Mouse (Mus musculus) urinary bladder, adult 2 months (tissue): ENCODE measurements around the gene Gm9732. TPM values are rescaled to one million over a fixed set of nuclear protein-coding genes. Genes with fewer than 3 reads are reported as not detected.
"Not testable (repeated sequence)": the region's sequence is repeated elsewhere in the genome, so short reads cannot be mapped to it uniquely, and the experiment has no call there.

Experiments
- DNase-seq: peaks from one replicate; pipeline ENCODE4 v3.0.0; 2022; ENCODE audit warnings: low spot score
- polyA plus RNA-seq: library from polyadenylated mRNA; depleted of rRNA; stranded (reverse); fragments of >200 nt; gene quantifications from 2 replicates; pipeline ENCODE4 v1.2.3, GENCODE M21; 2012; rRNA removed

The Gm9732 gene
- not detected in 2 replicates for polyA plus RNA-seq

DNA sequence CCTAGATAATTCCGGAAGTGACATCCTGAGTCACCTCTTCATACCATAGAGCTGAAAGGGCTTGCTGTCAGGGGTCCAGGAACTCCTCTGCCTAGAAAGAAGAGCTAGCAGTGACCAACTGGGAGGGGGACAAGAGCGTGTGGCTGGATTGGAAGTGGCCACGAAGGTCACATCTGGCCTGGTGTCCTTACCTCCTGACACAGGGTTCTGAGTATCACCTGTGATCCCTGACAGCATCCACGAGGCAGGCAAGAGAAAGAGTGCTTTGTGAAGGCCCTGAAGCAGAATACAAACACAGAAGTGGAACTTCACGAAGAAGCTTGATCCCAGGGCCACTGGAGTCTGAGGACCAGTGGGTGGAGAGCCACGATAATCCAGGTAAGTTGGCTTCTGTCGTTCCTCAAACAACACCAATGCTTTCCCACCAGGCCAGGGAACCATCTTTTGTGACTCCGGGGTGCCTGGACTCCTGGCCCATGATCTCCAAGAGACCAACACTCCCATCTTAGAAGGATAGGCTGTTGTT, at the start of gene Gm9732:
Gene Gm9732, plus strand, starts transcription at position 51 of the 526 bp plus-strand sequence.
- peak; percentile 48 for DNase-seq

- not testable (repeated sequence) for DNase-seq
Measured at GRCm38 (mm10) chr14:43235204-43235603, 39.6 kb upstream of the Gm9732 start, which contains the start of gene Gm8122. Gm8122 (minus strand) TSS chr14:43235304.

- DNase-seq, result not testable (repeated sequence)
Measured at GRCm38 (mm10) chr14:43237769-43238168, 37.1 kb upstream of the Gm9732 start.

GRCm38 (mm10) chr14:43249611-43250170, 25.1 kb upstream of the Gm9732 start:
- not testable (repeated sequence) for DNase-seq

GRCm38 (mm10) chr14:43250549-43251253, 24.1 kb upstream of the Gm9732 start:
- not testable (repeated sequence) for DNase-seq

DNA sequence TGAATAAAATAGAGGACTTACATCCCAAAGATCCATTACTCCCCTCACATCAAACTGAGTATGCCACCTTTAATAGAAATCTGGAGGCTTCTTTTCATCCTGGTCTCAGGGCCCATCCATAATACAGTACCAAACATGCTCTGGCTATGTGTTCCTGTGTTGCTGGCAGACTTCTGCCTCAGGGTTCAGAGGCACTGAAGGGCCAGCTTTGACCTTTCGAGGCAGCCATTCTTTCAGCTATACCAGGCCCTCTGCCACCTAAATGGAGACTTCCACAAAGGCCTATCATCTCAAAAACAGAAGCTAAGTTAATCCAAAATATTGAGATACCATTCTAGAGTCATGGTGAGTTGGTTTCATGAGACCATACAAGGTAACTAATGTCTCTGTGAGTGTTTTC, 18.3 kb upstream of the Gm9732 start:
- DNase-seq, result not testable (repeated sequence)

- not testable (repeated sequence) for DNase-seq
Measured at GRCm38 (mm10) chr14:43258349-43258748, 16.5 kb upstream of the Gm9732 start, which contains the start of gene Gm8126. Gm8126 (plus strand) TSS chr14:43258649.

DNA sequence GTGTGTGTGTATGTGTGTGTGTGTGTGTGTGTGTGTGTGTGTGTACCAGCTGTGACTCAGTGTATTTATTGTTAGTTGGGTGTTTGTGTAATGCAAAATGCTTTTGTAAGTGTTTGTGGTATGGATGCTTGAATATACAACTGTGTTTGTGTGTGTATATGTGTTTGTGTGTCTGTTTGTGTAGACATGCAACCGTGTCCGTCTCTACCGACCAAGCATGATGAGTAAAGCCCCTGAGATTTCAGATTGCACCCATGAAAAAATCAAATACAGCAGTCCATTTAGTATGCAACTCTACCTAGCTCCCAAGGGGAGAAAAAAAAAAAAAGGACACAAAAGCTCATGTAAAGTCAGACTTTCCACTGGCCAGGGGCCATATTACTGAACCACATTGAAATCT, 11.4 kb upstream of the Gm9732 start:
- not testable (repeated sequence) for DNase-seq

DNA sequence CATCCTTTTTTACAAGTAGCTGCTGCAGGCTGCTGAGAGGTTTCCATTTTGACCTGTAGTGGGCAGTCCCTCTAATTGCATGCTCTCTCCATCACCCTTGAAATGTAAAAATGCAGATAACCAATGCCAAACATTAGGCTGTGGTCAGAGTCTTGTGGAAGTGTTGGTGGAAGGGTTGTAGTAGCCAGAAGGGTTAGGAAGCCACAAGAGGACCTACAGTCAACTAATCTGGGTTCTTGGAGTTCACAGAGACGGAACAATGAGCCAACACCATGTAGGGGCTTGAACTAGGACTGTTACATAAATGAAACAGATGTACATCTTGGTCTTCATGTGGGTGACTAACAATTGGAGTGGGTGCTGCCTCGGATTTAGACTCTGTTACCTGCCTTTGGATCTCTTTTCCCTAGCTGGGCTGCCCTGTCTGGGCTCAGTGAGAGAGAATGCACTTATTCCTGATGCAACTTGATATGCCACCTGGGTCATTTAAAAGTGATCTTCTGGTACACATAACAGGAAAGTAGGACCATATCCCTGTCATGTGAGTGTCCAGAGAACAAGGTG, 6.2 kb upstream of the Gm9732 start:
- not testable (repeated sequence) for DNase-seq

- not testable (repeated sequence) for DNase-seq
Measured at GRCm38 (mm10) chr14:43269211-43269610, 5.6 kb upstream of the Gm9732 start.

DNA sequence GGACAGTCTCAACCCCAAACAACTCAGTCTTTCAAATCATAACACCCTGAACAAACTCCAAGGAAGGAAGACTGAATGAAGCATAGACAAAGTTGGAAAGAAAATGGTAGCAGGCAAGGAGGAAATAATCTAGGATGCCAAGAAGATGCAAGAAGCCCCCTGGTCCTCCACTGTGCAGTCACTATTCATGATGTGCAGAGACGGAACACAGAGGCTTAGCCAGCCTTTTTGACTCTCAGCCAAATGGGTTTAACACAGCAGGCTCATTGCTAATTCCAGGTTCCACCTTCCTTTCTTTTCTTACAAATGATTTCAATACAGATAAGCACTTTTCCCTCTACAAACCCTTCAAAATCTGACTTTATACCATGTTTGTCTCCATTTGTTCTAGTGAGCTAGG, 1.7 kb upstream of the Gm9732 start:
- not testable (repeated sequence) for DNase-seq

- DNase-seq, result not testable (repeated sequence)
Measured at GRCm38 (mm10) chr14:43275752-43276151, 916 bp downstream of the Gm9732 start.

GRCm38 (mm10) chr14:43277468-43277867, 2.6 kb downstream of the Gm9732 start:
- DNase-seq, result not testable (repeated sequence)

DNA sequence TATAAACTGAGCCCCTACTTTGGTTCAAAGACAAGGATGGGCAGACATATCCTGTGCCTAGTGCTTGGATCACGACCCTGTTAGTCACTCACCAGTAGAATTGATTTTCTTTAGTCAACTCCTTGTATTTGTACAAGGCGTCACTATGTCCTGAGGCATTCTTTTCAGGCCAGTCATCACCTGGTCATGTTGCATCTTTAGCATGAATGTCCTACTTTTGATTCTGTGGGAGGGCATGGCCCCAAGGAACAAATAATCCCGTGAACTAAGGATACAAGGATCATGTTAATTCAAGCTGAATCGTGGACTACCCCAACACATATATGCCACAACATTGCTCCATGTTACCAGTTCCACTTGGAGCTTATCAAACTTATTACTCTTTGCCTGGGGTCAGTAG, 3.3 kb downstream of the Gm9732 start:
- not testable (repeated sequence) for DNase-seq

- not testable (repeated sequence) for DNase-seq
Measured at GRCm38 (mm10) chr14:43278681-43279080, 3.8 kb downstream of the Gm9732 start.

GRCm38 (mm10) chr14:43293503-43293902, 18.7 kb downstream of the Gm9732 start, which contains the start of gene Gm8127:
Gm8127 (minus strand) TSS chr14:43293832.
- DNase-seq, result not testable (repeated sequence)

DNA sequence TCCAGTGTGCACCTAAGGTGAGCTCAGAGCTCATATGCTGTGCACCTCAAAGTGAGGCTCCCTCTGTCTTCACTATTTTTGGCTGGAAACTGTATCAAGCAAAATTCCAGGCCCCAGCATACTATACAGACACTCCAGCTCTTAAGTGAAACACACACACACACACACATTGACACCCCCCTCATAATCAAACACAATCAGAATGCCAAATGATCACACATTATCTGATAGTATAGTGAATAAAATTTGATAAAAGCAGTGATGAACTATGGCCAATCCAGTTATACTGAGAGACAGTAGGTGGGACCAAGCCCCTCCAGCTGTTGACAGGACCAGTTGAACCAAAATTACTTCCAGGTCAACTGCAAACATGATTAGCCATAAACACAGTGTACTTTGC, 44.7 kb downstream of the Gm9732 start:
- not testable (repeated sequence) for DNase-seq

- not testable (repeated sequence) for DNase-seq
Measured at GRCm38 (mm10) chr14:43328603-43329002, 53.8 kb downstream of the Gm9732 start.

DNA sequence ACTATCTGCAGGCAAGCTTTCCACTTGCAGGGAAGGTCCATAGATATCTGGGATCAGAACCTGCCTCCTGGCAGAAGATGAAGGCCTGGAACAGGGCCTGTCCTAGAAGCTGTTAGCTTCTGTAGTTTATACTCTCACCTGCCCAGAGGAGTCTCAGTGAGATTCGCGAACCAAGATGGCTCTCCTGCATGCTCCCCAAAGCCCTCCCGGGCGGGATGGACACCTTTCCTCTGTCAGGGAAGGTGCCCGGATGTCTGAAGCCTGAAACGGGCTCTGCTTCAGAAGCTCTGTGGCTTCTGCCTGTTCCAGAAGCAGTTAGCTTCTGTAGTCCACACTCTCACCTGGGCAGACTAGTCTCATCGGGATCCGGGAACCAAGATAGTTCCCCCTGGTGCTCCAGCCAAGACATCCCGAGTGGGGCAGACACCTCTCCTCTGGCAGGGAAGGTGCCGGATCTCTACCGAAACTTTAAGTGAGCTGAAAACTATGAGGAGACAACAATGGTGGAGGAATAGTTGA, 56.6 kb downstream of the Gm9732 start:
- DNase-seq, result not testable (repeated sequence)

- DNase-seq, result not testable (repeated sequence)
Measured at GRCm38 (mm10) chr14:43337646-43338045, 62.8 kb downstream of the Gm9732 start.

DNA sequence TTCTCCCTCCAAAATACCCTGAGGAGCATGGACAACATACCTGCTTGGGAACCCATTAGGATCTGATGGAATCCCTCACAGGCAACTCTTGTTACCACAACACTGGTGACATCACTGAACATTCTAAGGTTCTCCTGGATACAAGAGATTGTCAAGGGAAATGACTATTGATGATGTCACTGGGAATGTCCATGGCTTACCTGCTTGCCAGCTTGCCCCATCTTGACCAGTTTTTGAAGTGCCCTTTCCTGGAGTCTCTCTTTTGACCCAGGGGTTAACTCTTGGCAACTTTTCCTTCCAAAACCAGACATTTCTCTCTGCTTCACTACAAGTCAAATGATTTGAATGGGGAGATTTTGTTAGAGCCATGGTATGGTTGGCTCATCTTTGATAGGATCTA, 72.9 kb downstream of the Gm9732 start, which contains the start of gene 1700001F09Rik:
Gene 1700001F09Rik, minus strand, starts transcription at position 101 of the 400 bp plus-strand sequence.
- not testable (repeated sequence) for DNase-seq

GRCm38 (mm10) chr14:43352944-43353343, 78.1 kb downstream of the Gm9732 start:
- DNase-seq, result peak; percentile 23
